Mouse (Mus musculus): ENCODE measurements at regions not wholly inside any gene's neighbourhood (a gene's known extent, or its start where the extent isn't known, plus 50 kb on each side); places are given as distances from the start of the nearest gene placed in this dataset.

DNA sequence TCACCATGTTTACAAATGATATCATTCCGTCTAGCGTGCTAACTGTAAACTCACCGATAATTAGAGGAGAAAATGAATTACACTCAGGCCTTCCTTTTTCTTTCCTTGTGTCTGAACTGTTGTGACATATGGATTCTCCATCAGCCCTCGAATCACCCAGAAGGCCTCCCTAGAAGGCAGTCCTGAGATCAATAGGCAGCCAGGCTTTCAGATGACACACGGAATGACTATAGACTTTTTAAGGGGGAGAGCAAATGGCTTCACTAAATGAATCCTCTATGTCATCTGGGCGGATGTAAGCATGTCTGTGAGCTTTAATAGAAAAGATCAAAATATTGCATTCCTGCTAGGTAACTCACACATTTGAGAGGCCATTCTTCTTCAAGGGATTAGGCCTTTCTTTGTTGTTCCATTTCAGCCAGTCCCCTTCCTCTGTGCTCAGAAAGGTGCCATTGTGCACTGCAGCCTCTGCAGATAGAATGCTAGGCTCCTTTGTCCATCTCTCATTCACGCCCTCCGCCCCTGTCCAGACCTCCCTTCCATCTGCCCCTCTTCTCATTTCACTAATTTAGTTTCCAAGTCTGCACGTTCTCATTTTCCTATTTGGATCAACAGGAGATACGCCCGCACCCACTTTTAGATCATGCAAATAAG lies 797.1 kb downstream of the Epha4 start:
- DNase-seq (ENCODE audit: low spot score) = no peak

DNA sequence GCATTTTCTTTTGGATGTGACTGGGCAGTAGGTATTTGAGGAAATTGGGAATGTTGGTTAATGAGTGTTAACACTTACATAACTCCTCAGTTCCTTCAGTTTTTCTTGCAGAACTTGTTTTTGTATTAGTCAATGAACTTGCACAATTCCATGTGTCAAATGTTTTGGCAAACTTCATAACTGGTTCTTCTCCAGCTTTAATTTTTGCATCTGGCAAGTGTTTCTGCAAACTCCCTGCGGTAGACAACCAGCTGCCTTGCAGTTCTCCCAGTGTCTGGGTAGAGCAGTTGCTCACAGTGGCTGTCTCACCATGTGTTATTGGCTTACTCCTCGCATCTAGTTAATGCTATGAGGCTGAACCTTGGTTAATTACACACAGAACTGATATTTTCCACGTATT lies 790.4 kb downstream of the Epha4 start:
- no peak for DNase-seq (ENCODE audit: low spot score)

DNA sequence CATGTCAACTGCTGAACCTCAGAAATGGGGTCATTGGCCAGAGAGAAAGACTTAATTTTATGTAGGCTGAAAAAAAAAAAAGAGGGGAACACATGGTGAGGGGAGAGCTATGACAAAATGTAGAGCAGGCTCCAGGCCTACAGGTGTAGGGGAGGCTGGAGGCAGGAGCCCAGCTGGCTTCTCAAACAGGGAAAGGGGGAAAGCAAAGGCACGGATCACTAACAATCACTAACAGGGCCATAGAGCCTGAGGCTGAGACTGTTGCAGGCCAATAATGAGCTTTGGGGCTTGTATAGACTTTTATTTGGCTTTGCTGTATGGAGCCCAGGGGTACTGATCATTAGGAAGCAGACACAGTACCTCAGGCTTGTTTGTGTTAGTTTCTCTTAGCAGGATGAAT lies 777.9 kb downstream of the Epha4 start:
- no peak for DNase-seq (ENCODE audit: low spot score)

DNA sequence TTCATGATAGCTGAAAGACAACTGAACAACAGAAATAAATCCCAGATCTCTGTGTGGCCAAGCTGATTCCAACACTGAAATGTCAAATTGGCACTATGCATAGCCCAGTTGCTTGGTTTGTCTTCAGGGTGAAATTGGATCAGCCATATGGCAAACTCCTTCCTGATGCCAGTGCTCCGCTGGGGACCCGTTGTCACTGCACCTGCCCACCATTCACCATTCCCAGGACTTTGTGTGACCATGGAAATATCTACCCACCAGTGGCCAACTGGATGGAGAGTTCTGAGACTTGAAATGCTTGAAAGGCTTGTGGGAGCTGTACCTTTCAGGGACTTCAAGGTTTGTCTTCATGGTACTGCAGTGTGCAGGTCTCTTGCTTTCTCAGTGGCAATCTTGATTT lies 777.2 kb downstream of the Epha4 start:
- DNase-seq (ENCODE audit: low spot score) = no peak

DNA sequence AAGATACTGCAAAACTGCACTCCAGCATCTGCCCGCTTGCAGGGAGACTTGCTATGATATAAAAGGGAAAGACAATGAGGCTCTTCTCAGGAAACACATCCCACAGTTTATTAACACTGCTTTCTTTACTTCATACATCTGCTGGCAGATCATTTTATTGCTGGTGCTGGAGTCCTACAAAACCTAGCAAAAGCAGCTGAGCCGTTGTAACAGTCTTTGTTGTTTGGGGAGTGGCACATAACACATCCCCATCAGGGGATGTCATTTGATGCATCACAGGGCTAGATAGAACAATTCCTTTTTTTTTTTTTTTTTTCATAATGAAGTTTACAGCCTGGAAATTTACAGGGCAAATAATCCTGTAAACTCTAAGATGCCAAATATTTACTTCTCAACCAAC lies 742.2 kb downstream of the Epha4 start:
- no peak for DNase-seq (ENCODE audit: low spot score)

DNA sequence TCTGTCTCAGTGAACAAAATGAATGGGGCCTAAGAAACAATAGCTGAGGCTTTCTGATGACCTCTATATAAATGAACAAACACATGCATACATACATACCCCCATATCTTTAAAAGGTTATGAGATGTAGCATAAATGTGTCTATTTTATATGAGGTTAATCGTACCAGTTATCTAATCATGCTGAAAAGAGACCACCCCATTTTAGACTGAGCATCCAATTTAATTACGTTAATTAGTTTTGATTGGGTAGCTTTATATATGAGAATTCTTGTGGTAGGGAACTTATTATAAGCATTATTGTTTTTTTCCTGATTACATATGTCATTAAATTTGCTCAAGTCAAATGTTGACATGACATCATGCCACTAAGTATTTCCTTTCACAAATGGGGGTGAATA lies 728.0 kb downstream of the Epha4 start:
- DNase-seq (ENCODE audit: low spot score) = no peak

DNA sequence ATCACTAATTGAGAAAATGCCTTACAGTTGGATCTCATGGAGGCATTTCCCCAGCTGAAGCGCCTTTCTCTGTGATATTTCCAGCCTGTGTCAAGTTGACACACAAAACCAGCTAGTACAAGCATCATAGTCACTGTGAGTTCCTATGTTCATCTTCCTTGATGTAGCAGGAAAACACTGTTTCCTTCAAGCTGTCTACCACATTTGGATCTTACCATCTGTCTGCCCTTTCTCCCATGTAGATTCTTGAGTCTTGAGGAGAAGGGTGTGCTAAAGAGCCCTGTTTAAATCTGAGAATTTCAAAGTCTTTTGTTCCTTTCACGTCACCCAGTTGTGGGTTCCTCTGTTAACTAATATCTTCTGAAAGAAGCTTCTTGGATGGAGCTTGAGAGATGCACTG lies 721.5 kb downstream of the Epha4 start:
- DNase-seq (ENCODE audit: low spot score) = no peak

DNA sequence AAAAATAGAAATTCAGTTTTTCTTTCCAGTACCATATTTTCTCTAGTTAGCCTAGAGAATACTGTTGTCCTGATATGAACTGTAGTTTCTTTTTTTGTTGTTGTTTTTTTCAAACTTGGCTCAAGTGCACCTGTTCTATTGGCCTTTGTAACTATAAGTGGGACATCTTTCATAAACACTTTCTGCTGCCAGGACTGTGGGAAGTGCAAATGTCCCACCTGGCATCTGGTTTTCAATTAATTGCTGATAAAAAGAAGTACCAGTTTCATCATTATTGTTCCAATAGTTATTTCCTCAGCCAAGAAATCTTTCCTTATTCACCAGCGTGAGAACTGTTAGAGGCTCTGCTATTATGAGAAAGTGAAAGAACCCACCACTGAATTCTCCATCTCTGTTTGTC lies 695.0 kb downstream of the Epha4 start:
- DNase-seq (ENCODE audit: low spot score) = no peak

DNA sequence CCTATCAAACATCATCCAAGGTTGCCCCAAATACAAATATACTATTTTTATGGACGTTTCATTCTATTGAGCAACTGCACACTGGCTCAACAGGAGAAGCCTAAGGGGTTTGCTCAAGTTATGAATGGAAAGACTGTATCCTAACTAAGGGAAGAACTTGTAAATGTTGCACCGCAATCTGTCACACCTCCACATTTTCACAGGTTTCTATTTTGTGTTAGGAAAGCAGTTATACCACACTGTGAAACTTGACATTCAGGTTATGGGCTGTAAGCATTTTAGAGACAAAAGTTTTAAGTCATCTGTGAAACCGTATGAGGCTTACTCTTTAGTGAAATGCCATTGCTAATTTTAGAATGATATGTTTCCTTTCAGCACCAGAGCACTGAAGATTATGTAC lies 693.3 kb downstream of the Epha4 start:
- DNase-seq (ENCODE audit: low spot score) = no peak

DNA sequence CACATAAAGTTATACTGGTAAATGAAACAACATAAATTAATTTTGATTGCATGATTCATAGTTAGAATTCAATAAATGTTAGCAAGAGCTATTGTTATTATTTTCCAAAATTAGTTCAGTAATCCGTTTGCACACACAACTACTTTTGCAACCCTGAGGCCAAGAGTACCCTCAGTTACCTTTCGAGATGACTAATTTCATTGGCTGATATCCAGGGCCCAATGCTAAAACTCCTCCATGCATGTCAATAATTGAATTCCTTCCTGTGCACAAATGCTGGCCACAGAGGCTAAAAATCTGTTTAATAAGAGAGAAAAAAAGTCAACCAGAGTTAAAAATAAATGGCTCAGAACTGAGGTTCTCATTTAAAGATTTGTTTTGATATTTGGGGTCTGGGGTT lies 685.2 kb downstream of the Epha4 start:
- no peak for DNase-seq (ENCODE audit: low spot score)

DNA sequence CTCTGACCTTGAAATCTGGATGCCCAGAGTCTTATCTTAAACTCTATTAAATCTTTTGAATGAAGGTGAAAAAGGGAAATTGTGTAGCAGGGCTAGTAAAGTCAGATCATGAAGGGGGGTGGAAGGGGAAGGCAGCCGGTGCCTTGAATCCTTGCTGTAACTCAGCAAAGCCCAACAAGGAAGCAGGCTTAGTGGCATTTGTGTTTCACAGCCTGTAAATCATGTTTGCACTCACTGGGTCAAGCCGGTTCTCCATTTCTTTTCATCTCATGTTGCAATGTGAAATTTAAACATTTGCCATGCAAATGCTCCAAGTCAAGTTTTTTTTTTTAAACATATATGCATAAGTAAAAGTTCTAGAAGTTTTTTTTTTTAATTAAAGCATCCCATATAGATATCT lies 682.6 kb downstream of the Epha4 start:
- no peak for DNase-seq (ENCODE audit: low spot score)

DNA sequence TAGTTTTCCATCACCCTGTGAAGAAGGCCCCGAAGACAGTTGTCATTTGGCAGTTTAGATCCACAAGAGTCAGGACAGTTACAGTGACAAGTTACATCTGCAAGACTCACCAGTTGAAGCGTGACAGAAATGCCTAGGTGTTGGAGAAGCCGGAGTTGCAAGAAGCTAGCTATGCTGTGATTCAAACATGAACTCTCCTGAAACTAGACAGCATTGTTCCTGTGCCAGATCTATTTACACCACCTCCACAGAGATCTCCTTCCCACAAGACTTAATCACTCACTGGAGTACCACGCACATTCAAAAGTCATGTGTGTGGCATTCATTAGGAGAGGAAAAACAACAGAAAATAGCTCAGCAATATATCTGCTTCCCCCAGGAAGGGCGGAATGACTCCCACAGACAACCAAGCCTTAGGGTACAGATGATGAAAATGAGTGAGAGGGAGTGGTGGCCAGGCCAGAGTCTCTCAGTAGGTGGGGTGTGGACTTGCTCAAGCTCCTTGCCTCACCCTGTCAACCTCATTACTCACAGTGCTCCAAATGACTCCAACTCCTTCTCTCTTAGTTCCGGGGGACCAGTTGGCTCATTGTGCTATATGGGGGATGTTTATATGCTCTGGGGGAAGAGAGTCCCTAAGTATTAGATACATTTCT lies 679.7 kb downstream of the Epha4 start:
- no peak for DNase-seq (ENCODE audit: low spot score)

DNA sequence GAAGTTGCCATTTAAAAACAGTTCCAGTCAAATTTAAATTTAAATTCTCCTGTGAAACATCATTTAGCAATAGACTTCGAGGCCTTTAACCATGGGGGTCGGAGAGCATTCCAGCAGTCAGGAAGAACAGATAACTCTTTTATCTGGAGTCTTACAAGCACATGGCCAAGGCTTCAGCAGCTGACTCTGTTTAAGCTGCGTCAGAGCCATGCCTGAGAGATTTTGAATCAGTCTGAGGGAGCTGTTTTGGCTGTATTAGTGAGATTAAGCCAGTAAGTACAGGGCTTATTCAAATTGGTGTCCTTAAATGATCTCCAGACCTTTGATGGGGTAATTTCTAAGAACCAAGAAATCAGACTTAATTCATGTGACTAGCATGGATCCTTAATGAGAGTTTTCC lies 665.5 kb downstream of the Epha4 start:
- no peak for DNase-seq (ENCODE audit: low spot score)

DNA sequence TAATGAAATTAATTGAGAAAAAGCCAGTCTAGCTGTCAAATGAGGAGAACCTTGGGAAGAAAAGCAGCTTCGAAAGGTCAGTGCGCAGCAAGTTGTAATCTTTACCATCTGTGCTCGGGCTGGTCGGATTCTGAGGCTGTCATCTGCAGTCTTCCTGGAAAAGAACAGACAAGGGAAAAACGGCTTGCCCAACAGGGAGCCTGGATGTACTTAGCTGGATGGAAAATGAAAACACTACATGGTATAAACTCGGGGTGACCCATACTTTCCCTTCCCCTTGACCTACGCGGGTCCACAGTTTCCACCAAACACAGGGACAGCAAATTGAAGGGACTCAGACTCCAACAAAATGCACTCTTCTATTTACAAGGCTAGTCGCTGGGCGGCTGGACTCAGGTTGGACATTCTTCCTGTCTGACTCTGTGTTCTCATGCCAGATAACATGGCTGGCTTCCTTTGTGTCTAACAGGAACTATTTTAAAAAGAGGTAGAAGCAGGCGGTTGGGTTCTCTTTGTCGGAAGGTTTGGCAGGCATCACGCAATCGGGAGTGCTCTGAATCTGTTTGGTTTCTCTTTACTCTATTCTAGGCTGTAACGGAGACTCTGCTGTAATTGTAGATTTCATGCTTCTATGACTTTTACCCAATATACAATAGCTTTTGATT lies 648.5 kb downstream of the Epha4 start:
- DNase-seq (ENCODE audit: low spot score) = no peak

DNA sequence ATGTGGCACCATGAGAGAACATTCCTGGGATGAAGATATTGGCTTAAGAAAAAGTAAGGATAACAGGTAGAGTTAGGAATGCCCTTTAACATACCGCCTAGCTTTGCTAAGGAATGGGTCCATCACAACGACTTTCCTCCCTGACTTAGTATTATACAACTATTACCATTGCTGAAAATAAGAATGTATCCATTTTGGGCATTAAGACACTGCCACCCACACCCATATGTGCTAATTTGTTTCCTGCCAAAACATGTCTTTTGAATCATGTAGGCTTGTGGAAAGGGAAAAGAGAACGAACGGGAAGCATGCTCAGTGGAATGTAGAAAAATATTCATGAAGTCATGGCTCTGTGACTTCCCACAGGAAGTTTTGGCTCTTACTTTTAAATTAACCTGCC lies 641.7 kb downstream of the Epha4 start:
- no peak for DNase-seq (ENCODE audit: low spot score)

DNA sequence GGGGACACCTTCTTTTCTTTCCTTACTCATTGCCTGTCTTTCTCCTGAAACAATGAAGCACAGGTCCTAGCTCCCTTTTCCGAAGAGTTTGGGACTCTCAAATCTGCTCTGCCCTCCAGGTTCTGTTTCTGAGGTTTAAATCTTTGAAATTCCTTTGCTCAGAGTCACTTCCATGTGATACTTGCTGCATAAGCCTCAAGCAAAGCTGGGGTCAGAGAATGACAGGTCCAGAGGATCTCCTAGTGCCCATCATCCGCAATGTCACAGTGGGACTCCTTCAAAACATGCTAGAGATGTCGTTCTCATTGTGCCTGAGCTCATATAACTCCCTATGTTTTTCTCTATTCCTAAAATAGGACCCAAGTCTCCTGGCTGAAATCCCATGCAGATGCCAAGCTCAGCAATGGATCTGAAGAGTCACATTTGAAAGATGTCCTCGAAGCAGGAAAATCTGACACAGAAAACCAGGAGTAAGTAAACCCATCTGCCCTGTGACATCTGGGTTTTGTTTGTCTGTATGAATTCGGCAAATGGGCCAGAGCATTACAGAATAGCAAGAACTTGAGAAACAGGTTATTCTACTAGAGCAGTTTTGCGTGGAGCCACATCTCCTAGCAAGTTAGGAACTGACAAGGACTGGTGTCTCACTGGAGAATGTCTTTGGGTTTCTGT lies 634.6 kb downstream of the Epha4 start:
- DNase-seq (ENCODE audit: low spot score) = no peak

DNA sequence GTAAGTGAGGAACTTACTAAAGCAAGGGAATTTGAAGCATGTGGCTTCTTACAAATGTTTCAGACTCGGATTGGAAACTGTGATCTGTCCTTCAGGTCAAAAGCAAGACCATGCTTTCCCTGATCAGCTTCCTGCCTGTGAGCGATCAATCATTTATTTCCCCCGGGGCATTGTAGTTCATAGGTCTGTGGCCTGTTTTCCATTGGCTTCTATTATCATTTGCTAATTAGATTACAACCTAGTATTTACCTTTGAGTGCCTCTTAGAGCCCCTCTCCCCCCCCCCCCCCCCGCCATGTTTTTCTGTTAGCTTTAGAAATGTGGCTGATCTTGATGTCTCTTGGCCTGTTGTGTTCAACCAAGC lies 634.1 kb downstream of the Epha4 start:
- DNase-seq (ENCODE audit: low spot score) = no peak

DNA sequence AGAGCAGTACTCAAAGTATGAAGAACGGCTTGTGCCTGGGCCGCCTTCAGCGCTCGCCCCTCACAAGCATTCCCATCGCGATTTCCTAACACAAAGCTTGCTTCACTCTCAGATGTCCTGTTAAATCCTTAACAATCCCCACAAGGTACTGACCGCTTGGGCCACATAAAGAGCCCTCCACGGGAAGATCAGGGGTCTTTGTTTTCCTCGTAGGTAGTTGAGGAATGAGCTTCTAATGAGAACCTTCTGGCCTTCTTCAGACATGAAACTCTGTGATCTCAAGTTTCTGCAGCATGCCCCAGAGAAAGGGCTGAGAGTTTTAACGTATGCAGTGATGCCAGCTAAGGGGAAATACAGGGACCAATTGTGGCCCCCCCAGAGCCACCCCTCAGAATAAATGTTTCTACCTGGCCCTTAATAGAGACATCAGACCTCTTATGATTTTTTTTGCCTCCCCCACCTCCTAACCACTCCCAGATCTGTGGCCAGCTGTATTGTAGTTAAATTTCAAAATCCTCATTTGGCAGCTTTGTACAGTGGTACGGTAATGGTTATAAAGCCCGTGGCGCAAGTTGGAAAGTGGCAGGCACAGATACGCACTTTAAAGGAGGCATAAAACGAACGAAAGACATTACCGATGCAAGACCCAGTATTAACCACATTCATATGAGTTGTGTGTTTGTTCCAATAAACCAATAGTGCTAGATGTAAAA lies 618.6 kb downstream of the Epha4 start:
- no peak for DNase-seq (ENCODE audit: low spot score)

DNA sequence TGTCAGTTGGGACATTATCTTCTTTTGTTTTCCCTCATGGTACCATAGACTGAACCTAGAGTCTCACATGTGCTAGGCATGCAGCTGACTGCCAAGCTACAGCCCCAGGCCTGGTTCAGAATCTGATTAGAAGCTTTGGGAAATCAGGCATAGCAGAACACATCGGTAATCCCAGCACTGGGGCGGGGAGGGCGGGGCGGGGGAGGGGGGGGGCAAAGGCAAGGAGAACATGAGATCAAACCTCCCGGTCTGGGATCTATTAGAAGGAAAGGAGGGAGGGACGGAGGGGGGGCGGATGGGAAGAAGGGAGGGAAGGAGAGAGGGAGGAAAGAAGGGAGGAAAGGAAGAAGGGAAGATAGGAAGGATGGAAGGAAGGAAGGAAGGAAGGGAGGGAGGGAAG lies 617.5 kb downstream of the Epha4 start:
- DNase-seq (ENCODE audit: low spot score) = no peak

DNA sequence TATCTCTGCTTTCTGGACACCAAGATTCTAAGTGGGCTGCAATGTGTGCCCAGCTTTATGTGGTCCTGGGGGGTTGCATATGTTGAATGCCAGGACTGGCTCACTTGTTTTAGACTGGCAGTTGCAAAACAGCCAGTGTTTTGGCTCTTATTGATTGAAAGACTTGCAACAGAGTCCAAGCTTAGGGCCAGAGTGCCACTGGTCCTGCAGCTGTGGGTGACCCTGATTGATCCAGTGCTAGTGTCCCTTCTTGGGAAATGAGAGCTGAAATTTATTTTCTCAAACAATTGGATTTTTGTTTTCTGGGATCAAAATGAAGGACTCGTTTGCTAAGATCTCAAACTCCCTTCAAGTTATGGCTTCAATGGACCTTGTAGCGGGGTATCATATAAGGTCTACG lies 603.4 kb downstream of the Epha4 start:
- no peak for DNase-seq (ENCODE audit: low spot score)

DNA sequence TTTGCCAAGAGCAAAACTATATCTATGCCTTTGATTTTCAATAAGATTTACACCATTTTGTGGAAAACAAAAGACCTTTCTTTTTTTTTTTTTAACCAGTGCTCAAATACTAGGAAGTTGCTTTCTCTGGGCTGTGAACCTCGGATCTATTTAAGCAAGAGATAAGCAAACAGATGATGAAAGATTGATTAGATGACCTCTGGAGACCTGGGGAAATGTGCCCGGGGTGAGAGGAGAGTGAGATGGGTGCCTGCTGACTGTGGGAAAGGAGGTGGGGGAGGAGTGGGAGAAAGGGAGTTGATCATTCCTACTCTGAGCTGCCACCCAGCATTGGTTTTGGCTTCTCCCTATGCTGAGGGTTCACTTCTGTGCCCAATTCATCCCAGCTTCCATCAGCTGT lies 595.3 kb downstream of the Epha4 start:
- DNase-seq (ENCODE audit: low spot score) = no peak

DNA sequence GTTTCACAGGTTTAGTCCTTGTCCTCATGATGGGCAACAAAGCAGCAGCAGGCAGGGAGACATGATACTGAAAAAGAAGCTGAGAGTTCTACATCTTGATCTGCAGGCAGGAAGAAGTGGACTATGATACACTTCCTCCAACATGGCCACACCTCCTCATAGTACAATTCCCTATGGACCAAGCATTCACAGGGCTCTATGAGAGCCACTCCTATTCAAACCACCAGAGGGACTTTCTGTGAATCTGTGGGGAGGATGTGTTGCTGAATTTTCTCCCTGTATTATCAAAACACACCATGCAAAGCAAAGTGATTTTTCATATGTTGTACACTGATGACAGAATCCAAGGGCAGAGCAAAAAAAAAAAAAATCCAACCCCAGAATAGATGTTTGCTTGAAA lies 594.3 kb downstream of the Epha4 start:
- no peak for DNase-seq (ENCODE audit: low spot score)

DNA sequence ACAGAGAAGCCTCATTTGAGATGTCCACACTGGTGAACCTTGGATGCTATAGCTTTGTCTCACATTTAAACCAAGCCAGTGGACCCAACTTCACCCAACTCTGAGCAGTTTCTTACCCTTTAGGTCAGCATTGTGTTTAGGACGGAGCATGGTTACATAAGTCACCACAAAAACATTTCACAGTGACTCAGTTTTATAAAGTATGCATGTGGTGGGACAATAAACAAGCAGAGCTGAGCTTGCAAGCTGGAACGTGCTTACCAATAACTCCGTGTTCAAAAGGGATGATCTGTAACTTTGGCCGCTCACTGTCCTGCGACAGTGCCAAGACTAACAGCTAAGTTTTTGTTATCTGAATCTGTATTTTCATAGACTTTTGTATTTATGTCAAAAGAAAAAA lies 587.8 kb downstream of the Epha4 start:
- DNase-seq (ENCODE audit: low spot score) = no peak
